27 mouse cellular contexts compared by ENCODE assay signal in genomic region chr3:8751356-8751755, GRCm38 (mm10).
DNase-seq lines count a peak whose midpoint lies in the region; ATAC-seq and TF ChIP-seq lines count a peak whose summit lies in the region.
"Had no signal": no experiment of that assay in that cellular context is flagged by ENCODE, and none has a peak within 500 bp of the region (broad histone marks: within the 10 kb centered on the region; RNA-seq: fewer than 3 reads in every experiment).

No protein-coding gene starts in this region.

- no peak overlapping the region for H3K27ac ChIP-seq in heart, embryonic 12.5 days (ENCODE audit: poor library complexity, severe bottlenecking)
- H3K27ac ChIP-seq in heart, embryonic 10.5 days = no peak overlapping the region
- H3K27ac ChIP-seq in liver, embryonic 12.5 days = no peak overlapping the region
- H3K27ac ChIP-seq in MEL (ENCODE audit: control insufficient read depth, low read depth, low read length) = peak overlapping the region; percentile 74
- H3K27ac ChIP-seq: embryonic facial prominence, embryonic 10.5 days; embryonic facial prominence, embryonic 13.5 days; heart, embryonic 13.5 days; hindbrain, embryonic 14.5 days; hindbrain, postnatal 0 days had no signal

- TF ChIP-seq EP300 in MEL (IDR thresholded peaks at IDR 0.05; ENCODE audit: low read depth in 1 of 2, low read length in 2 of 2) = no peak

- DNase-seq in heart, embryonic 10.5 days (ENCODE audit: low spot score) = no peak
- DNase-seq in liver = no peak
- peak; percentile 80 for DNase-seq in MEL (ENCODE audit: low read depth, low spot score)
- peak; percentile 73 for DNase-seq in MEL-GATA-1-ER (ENCODE audit: extremely low read depth, low read depth)
- no peak for DNase-seq in adrenal gland, adult 8-10 months
- DNase-seq: adrenal gland, adult 2 months; adrenal gland, postnatal 25 days; cerebellum, adult 11-12 months; cerebellum, adult 8-10 months; cerebellum, postnatal 36 days; embryo, embryonic 11 days; forebrain, postnatal 0 days; gastrocnemius, postnatal 14 days; heart, postnatal 14 days; heart, postnatal 4 days had no signal

- no peak overlapping the region for H3K4me3 ChIP-seq in heart, embryonic 12.5 days
- H3K4me3 ChIP-seq in heart, embryonic 10.5 days = no peak overlapping the region
- peak overlapping the region; percentile 3; the same call in 1 of the 2 replicates for H3K4me3 ChIP-seq in liver, embryonic 12.5 days
- H3K4me3 ChIP-seq in MEL (ENCODE audit: control insufficient read depth in 1 of 2, insufficient read depth in 1 of 2, low read depth in 2 of 2, low read length in 2 of 2) = peak overlapping the region; percentile 55 to 83
- H3K4me3 ChIP-seq: embryonic facial prominence, embryonic 10.5 days; embryonic facial prominence, embryonic 13.5 days; heart, embryonic 13.5 days had no signal

- peaks cover 7% of the 10 kb centered on the region; the same call in 1 of the 2 replicates for H3K27me3 ChIP-seq in heart, embryonic 12.5 days (replicated peaks)
- H3K27me3 ChIP-seq in heart, embryonic 10.5 days (ENCODE audit: insufficient read depth, poor library complexity, severe bottlenecking) = 0 out of 2 replicates have a peak, but pooled peaks cover 8% of the 10 kb centered on the region
- H3K27me3 ChIP-seq in liver, embryonic 12.5 days (replicated peaks) = peaks cover 3% of the 10 kb centered on the region; the same call in 1 of the 2 replicates
- H3K27me3 ChIP-seq in MEL (ENCODE audit: control insufficient read depth in 1 of 2, insufficient read depth in 2 of 2, low read length in 2 of 2) = no peaks in the 10 kb centered on the region
- H3K27me3 ChIP-seq: embryonic facial prominence, embryonic 13.5 days had no signal

- H3K36me3 ChIP-seq in heart, embryonic 12.5 days = no peaks in the 10 kb centered on the region
- H3K36me3 ChIP-seq in heart, embryonic 10.5 days = no peaks in the 10 kb centered on the region
- H3K36me3 ChIP-seq in liver, embryonic 12.5 days = no peaks in the 10 kb centered on the region
- peaks cover 0 to 21% of the 10 kb centered on the region in 2 experiments; a peak in 2 of 4 replicates for H3K36me3 ChIP-seq in MEL (ENCODE audit: control insufficient read depth in 1 of 2, insufficient read depth in 2 of 2, low read length in 2 of 2)
- H3K36me3 ChIP-seq: embryonic facial prominence, embryonic 10.5 days; embryonic facial prominence, embryonic 13.5 days; heart, embryonic 13.5 days had no signal

- 0 out of 2 replicates have a peak overlapping the region, but pooled peaks have one; percentile 1 for H3K4me2 ChIP-seq in heart, embryonic 12.5 days
- no peak overlapping the region for H3K4me2 ChIP-seq in liver, embryonic 12.5 days
- H3K4me2 ChIP-seq: embryonic facial prominence, embryonic 13.5 days; heart, embryonic 13.5 days; hindbrain, embryonic 14.5 days had no signal

- H3K9ac ChIP-seq in heart, embryonic 12.5 days = no peak overlapping the region
- H3K9ac ChIP-seq in liver, embryonic 12.5 days = no peak overlapping the region
- peak overlapping the region; percentile 46 for H3K9ac ChIP-seq in MEL (ENCODE audit: control insufficient read depth, low read depth, low read length, poor library complexity, severe bottlenecking)
- H3K9ac ChIP-seq: embryonic facial prominence, embryonic 13.5 days; forebrain, postnatal 0 days; heart, embryonic 13.5 days; hindbrain, embryonic 14.5 days had no signal

- peaks cover 14% of the 10 kb centered on the region for H3K4me1 ChIP-seq in heart, embryonic 12.5 days (replicated peaks)
- H3K4me1 ChIP-seq in heart, embryonic 10.5 days = peaks cover 12% of the 10 kb centered on the region
- H3K4me1 ChIP-seq in liver, embryonic 12.5 days = peaks cover 38% of the 10 kb centered on the region
- peaks cover 13 to 29% of the 10 kb centered on the region in 2 experiments for H3K4me1 ChIP-seq in MEL (ENCODE audit: control insufficient read depth in 1 of 2, insufficient read depth in 2 of 2, low read length in 2 of 2)

- 0 out of 2 replicates have a peak, but pooled peaks cover 5% of the 10 kb centered on the region for H3K9me3 ChIP-seq in heart, embryonic 12.5 days (replicated peaks)
- no peaks in the 10 kb centered on the region for H3K9me3 ChIP-seq in heart, embryonic 10.5 days
- H3K9me3 ChIP-seq in liver, embryonic 12.5 days (replicated peaks) = no peaks in the 10 kb centered on the region
- no peaks in the 10 kb centered on the region for H3K9me3 ChIP-seq in MEL (replicated peaks; ENCODE audit: insufficient read depth, low read length)
- H3K9me3 ChIP-seq: embryonic facial prominence, embryonic 10.5 days; embryonic facial prominence, embryonic 13.5 days; heart, embryonic 13.5 days had no signal

- TF ChIP-seq POLR2A in MEL (IDR thresholded peaks at IDR 0.05; ENCODE audit: control insufficient read depth in 1 of 2, insufficient read depth in 1 of 2, low read depth in 1 of 2, low read length in 2 of 2, poor library complexity in 1 of 2) = no peak

- WGBS in heart, embryonic 12.5 days = 87% methylated on average over 10 of the region's 10 CpGs
- 83% methylated on average over 10 of the region's 10 CpGs for WGBS in heart, embryonic 10.5 days
- 71% methylated on average over 10 of the region's 10 CpGs for WGBS in liver, embryonic 12.5 days (ENCODE audit: insufficient replicate concordance)

- no peak for ATAC-seq in heart, embryonic 12.5 days (ENCODE audit: insufficient number of reproducible peaks, low FRiP score)
- ATAC-seq in liver, embryonic 12.5 days = no peak
- ATAC-seq: CD4-positive, CD25-positive, alpha-beta regulatory T cell, adult 4 months; forebrain, embryonic 14.5 days; forebrain, postnatal 0 days; hindbrain, postnatal 0 days; inflammation-experienced regulatory T-cells, adult 6 months; intestine, embryonic 16.5 days; Patski had no signal

- H3K79me2 ChIP-seq in MEL (ENCODE audit: control insufficient read depth, insufficient read depth, low read length, poor library complexity) = no peaks in the 10 kb centered on the region

- TF ChIP-seq CTCF in MEL (IDR thresholded peaks at IDR 0.05 in 2 of 3, conservative IDR thresholded peaks at IDR 0.05 in 1 of 3; ENCODE audit: control insufficient read depth in 1 of 3, insufficient read depth in 1 of 3, low read depth in 2 of 3, low read length in 3 of 3, poor library complexity in 1 of 3, severe bottlenecking in 1 of 3) = no peak

- no peak for TF ChIP-seq RAD21 in MEL (IDR thresholded peaks at IDR 0.05; ENCODE audit: low read depth, low read length)

TF ChIP-seq in MEL, 35 proteins besides CTCF, POLR2A, EP300 and RAD21:
- no peak for TF ChIP-seq GATA1 (IDR thresholded peaks at IDR 0.05; ENCODE audit: low read depth, low read length)
- TF ChIP-seq MYC (IDR thresholded peaks at IDR 0.05; ENCODE audit: low read depth, low read length) = no peak
- TF ChIP-seq ELF1 (IDR thresholded peaks at IDR 0.05; ENCODE audit: low read depth, low read length) = no peak
- TF ChIP-seq ZC3H11A (IDR thresholded peaks at IDR 0.05; ENCODE audit: low read depth, low read length) = no peak
- TF ChIP-seq USF1 (IDR thresholded peaks at IDR 0.05; ENCODE audit: low read depth, low read length) = no peak
- TF ChIP-seq MXI1 (IDR thresholded peaks at IDR 0.05; ENCODE audit: low read depth, low read length) = no peak
- no peak for TF ChIP-seq MAZ (IDR thresholded peaks at IDR 0.05; ENCODE audit: low read depth, low read length)
- TF ChIP-seq MAX (IDR thresholded peaks at IDR 0.05; ENCODE audit: low read length) = no peak
- TF ChIP-seq MEF2A (IDR thresholded peaks at IDR 0.05; ENCODE audit: extremely low read depth, insufficient replicate concordance, low read depth, low read length, poor library complexity, severe bottlenecking) = no peak
- TF ChIP-seq MYB (IDR thresholded peaks at IDR 0.05; ENCODE audit: low read depth, low read length) = no peak
- no peak for TF ChIP-seq RCOR1 (IDR thresholded peaks at IDR 0.05; ENCODE audit: low read depth, low read length)
- TF ChIP-seq TCF12 (IDR thresholded peaks at IDR 0.05; ENCODE audit: low read depth, low read length) = no peak
- TF ChIP-seq BHLHE40 (IDR thresholded peaks at IDR 0.05; ENCODE audit: borderline replicate concordance, low read depth, low read length) = no peak
- no peak for TF ChIP-seq ZKSCAN1 (IDR thresholded peaks at IDR 0.05; ENCODE audit: low read depth, low read length)

Comparison
In these comparisons a context has a peak if more than half of its experiments do, and no peak if none do; other contexts are left out.
1. H3K4me3 ChIP-seq: peak in liver, embryonic 12.5 days (single experiment) and MEL (2 of 2); none in heart, embryonic 12.5 days (single experiment) and heart, embryonic 10.5 days (single experiment).
2. DNase-seq: peak in MEL (single experiment) and MEL-GATA-1-ER (single experiment); none in heart, embryonic 10.5 days (single experiment), liver (single experiment) and adrenal gland, adult 8-10 months (single experiment).